Mouse (Mus musculus) hindbrain, embryonic 14.5 days (tissue): Measurements from ENCODE around the gene Rnf169. TPM values are rescaled to one million over a fixed set of nuclear protein-coding genes. Genes with fewer than 3 reads are reported as not detected.
A peak's percentile ranks its signal among the peaks of the same experiment; 100 is the strongest.

Experiments used
- ATAC-seq: fragments of 200-750 bp; cut with Nextera tagmentation; 2 replicates; pipeline ENCODE4 v1.8.0; 2017; ENCODE audit warnings: moderate number of reproducible peaks, mild to moderate bottlenecking, moderate TSS enrichment, moderate library complexity; ENCODE audit not compliant: low FRiP score
- DNase-seq: peaks from one replicate; pipeline ENCODE4 v3.0.0-alpha.2; 2015; ENCODE audit warnings: low spot score
- H3K27ac ChIP-seq: fragments of 300-500 bp; sonication (generic); 2 replicates; pipeline ENCODE4 v1.5.1; 2014; ENCODE audit warnings: mild to moderate bottlenecking, moderate library complexity
- H3K27me3 ChIP-seq: fragments of 300-500 bp; sonication (generic); 2 replicates; pipeline ENCODE4 v1.6.1; 2014; ENCODE audit warnings: mild to moderate bottlenecking, low read length, mixed read lengths; ENCODE audit not compliant: control insufficient read depth, insufficient read depth
- H3K36me3 ChIP-seq: fragments of 300-500 bp; sonication (generic); replicated peaks from 2 replicates; pipeline ENCODE4 v1.6.1; 2014; ENCODE audit not compliant: control insufficient read depth, insufficient read depth
- H3K4me1 ChIP-seq: fragments of 300-500 bp; sonication (generic); replicated peaks from 2 replicates; pipeline ENCODE4 v1.6.1; 2014; ENCODE audit warnings: antibody characterized with exemption, low read length, mixed read lengths; ENCODE audit not compliant: control insufficient read depth, insufficient read depth
- H3K4me2 ChIP-seq: fragments of 300-500 bp; sonication (generic); replicated peaks from 2 replicates; pipeline ENCODE4 v1.6.1; 2014; ENCODE audit warnings: mild to moderate bottlenecking, moderate library complexity
- H3K4me3 ChIP-seq: fragments of 300-500 bp; sonication (generic); replicated peaks from 2 replicates; pipeline ENCODE4 v1.5.1; 2014; ENCODE audit warnings: mild to moderate bottlenecking, low read length
- H3K9ac ChIP-seq: fragments of 300-500 bp; sonication (generic); 2 replicates; pipeline ENCODE4 v1.6.1; 2014
- H3K9me3 ChIP-seq: fragments of 300-500 bp; sonication (generic); 2 replicates; pipeline ENCODE4 v1.6.1; 2016; ENCODE audit warnings: low read length; ENCODE audit not compliant: control insufficient read depth
- WGBS: fragments of 180-500 bp; shearing (Covaris S2); extraction: QIAGEN DNeasy Blood & Tissue Kit; methylation state at CpG from one replicate; pipeline ENCODE4 v1.1.7; 2014; 5-methylcytosine and 5-hydroxymethylcytosine counted together
- polyA plus RNA-seq: library from polyadenylated mRNA; unstranded; fragments of >200 nt; fragmentation: Nextera tagmentation; extraction: Ambion mirVana; gene quantifications from 2 replicates; pipeline ENCODE4 v1.2.1, GENCODE M21; 2014

Rnf169 gene
- polyA plus RNA-seq, 1 experiment from 2014 or later, result 5.3 TPM

- DNase-seq (peak; percentile 90), ATAC-seq (0 out of 2 replicates have a peak, but pooled peaks have one; percentile 64)
- Histone ChIP-seq H3K4me2 (no peak overlapping the region), H3K9ac (no peak overlapping the region), H3K27ac (no peak overlapping the region), H3K27me3 (no peaks in the 10 kb centered on the region), H3K4me1 (no peaks in the 10 kb centered on the region), H3K36me3 (no peaks in the 10 kb centered on the region), H3K9me3 (no peaks in the 10 kb centered on the region), H3K4me3 (no peak overlapping the region)
- 6% methylated on average over 4 of the region's 4 CpGs for WGBS
Observed at GRCm38 (mm10) chr7:99988725-99989124, 8.5 kb upstream of the Rnf169 start.

- H3K4me3 ChIP-seq, result no peak overlapping the region
- H3K4me2 ChIP-seq, result no peak overlapping the region
- no peaks in the 10 kb centered on the region for H3K36me3 ChIP-seq
- H3K4me1 ChIP-seq, result peaks cover 18% of the 10 kb centered on the region
- no peaks in the 10 kb centered on the region for H3K9me3 ChIP-seq
- no peak for ATAC-seq
- no peak overlapping the region for H3K27ac ChIP-seq
- DNase-seq, result no peak
- H3K27me3 ChIP-seq, result no peaks in the 10 kb centered on the region
- H3K9ac ChIP-seq, result no peak overlapping the region
- WGBS, result 88% methylated on average over 13 of the region's 13 CpGs
Observed at GRCm38 (mm10) chr7:99982256-99983242, 2.3 kb upstream of the Rnf169 start.

- no peak overlapping the region for H3K9ac ChIP-seq
- H3K4me2 ChIP-seq, result no peak overlapping the region
- H3K4me1 ChIP-seq, result peaks cover 18% of the 10 kb centered on the region
- peak overlapping the region; percentile 39; the same call in 1 of the 2 replicates for H3K27ac ChIP-seq
- H3K9me3 ChIP-seq, result no peaks in the 10 kb centered on the region
- H3K4me3 ChIP-seq, result no peak overlapping the region
- DNase-seq, result peak; percentile 87
- no peaks in the 10 kb centered on the region for H3K27me3 ChIP-seq
- H3K36me3 ChIP-seq, result no peaks in the 10 kb centered on the region
- WGBS, result 1% methylated on average over 2 of the region's 2 CpGs
- no peak for ATAC-seq
Observed at GRCm38 (mm10) chr7:99981311-99981710, 1.1 kb upstream of the Rnf169 start.

GRCm38 (mm10) chr7:99979546-99980131 lies 609 bp downstream of the Rnf169 start:
- H3K4me3 ChIP-seq, result peak overlapping the region; percentile 96
- H3K36me3 ChIP-seq, result no peaks in the 10 kb centered on the region
- H3K27ac ChIP-seq, result peak overlapping the region; percentile 97
- DNase-seq (no peak), ATAC-seq (peak; percentile 77)
- H3K9ac ChIP-seq, result peak overlapping the region; percentile 93
- WGBS, result under 1% methylated on average over 51 of the region's 51 CpGs
- no peaks in the 10 kb centered on the region for H3K9me3 ChIP-seq
- H3K4me2 ChIP-seq, result peak overlapping the region; percentile 83
- H3K4me1 ChIP-seq, result peaks cover 18% of the 10 kb centered on the region
- H3K27me3 ChIP-seq, result no peaks in the 10 kb centered on the region

- no peaks in the 10 kb centered on the region for H3K27me3 ChIP-seq
- H3K9me3 ChIP-seq, result no peaks in the 10 kb centered on the region
- no peaks in the 10 kb centered on the region for H3K36me3 ChIP-seq
- 13% methylated on average over 6 of the region's 6 CpGs for WGBS
- no peak for ATAC-seq
- no peak overlapping the region; the same call in 1 of the 2 replicates for H3K27ac ChIP-seq
- peak overlapping the region; percentile 83 for H3K4me2 ChIP-seq
- H3K4me1 ChIP-seq, result peaks cover 18% of the 10 kb centered on the region
- peak overlapping the region; percentile 93 for H3K9ac ChIP-seq
- peak overlapping the region; percentile 96 for H3K4me3 ChIP-seq
- no peak for DNase-seq
Observed at GRCm38 (mm10) chr7:99979081-99979480, 1.2 kb downstream of the Rnf169 start.

- WGBS, result 97% methylated on average over 2 of the region's 2 CpGs
- Histone ChIP-seq H3K27ac (no peak overlapping the region), H3K9ac (no peak overlapping the region), H3K36me3 (no peaks in the 10 kb centered on the region), H3K27me3 (no peaks in the 10 kb centered on the region), H3K4me3 (no peak overlapping the region), H3K4me2 (no peak overlapping the region), H3K4me1 (peaks cover 18% of the 10 kb centered on the region), H3K9me3 (no peaks in the 10 kb centered on the region)
- DNase-seq, result no peak
- ATAC-seq, result no peak
Observed at GRCm38 (mm10) chr7:99978041-99978440, 2.2 kb downstream of the Rnf169 start.

GRCm38 (mm10) chr7:99975819-99976575 lies 4.3 kb downstream of the Rnf169 start:
- H3K4me3 ChIP-seq, result no peak overlapping the region
- ATAC-seq (no peak), DNase-seq (no peak)
- no peaks in the 10 kb centered on the region for H3K9me3 ChIP-seq
- no peak overlapping the region for H3K4me2 ChIP-seq
- H3K36me3 ChIP-seq, result no peaks in the 10 kb centered on the region
- no peaks in the 10 kb centered on the region for H3K27me3 ChIP-seq
- H3K4me1 ChIP-seq, result peaks cover 26% of the 10 kb centered on the region
- no peak overlapping the region for H3K27ac ChIP-seq
- no peak overlapping the region for H3K9ac ChIP-seq
- WGBS, result 87% methylated on average over 5 of the region's 5 CpGs

- 71% methylated on average over 10 of the region's 10 CpGs for WGBS
- Histone ChIP-seq H3K27ac (no peak overlapping the region), H3K9ac (no peak overlapping the region), H3K4me2 (no peak overlapping the region), H3K36me3 (no peaks in the 10 kb centered on the region), H3K27me3 (no peaks in the 10 kb centered on the region), H3K9me3 (no peaks in the 10 kb centered on the region), H3K4me1 (peaks cover 23% of the 10 kb centered on the region), H3K4me3 (no peak overlapping the region)
- no peak for ATAC-seq
- DNase-seq, result no peak
Observed at GRCm38 (mm10) chr7:99974208-99974970, 5.9 kb downstream of the Rnf169 start.
